Mouse (Mus musculus) cerebellum, postnatal 14 days (tissue): ENCODE results near the gene Notch1.
A peak's percentile ranks its signal among the peaks of the same experiment; 100 is the strongest.

ENCODE experiments used
- DNase-seq, 2 experiments: peaks; one replicate each; pipeline ENCODE4 v3.0.0; 2021; ENCODE audit warnings: mixed read lengths in 2 of 2

The Notch1 gene

GRCm38 (mm10) chr2:26475505-26476430, 40.7 kb downstream of the Notch1 start:
- DNase-seq, result no peak

GRCm38 (mm10) chr2:26474789-26475504, 41.5 kb downstream of the Notch1 start:
- no peak for DNase-seq

DNA sequence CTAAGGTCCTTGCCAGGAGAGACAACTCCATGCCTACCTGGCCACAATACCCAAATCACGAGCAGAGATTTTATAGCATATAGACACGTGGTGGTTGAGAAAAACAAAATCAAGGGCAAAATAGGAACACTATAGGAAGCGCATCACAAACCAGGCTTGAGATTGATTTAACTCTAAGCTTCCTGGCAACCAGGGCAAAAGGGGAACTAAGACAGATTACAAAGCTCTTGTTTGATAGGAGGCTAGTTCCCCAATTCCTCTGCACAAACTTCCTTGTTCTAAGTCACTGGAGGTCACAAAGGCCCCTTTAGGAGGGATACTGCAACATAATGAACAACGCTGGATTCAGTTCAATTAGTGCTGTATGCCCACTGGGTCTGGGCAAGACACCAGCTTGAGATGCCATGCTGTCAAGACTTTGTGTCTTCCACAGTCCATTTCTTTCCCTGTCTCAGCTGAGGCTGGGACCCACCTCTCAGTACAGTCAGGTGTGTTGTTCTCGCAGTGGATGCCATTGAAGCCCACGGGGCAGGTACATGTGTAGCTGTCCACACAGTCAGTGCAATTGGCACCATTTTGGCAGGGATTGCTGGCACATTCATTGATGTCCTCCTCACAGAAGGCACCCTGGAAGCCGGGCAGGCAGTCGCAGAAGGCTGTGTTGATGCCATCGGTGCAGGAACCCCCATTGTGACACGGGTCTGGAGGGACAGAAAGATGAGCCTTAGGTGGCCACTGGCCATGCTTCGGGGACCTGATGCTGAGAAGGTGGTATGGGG, 44.0 kb downstream of the Notch1 start:
- peak; percentile 72 for DNase-seq

DNA sequence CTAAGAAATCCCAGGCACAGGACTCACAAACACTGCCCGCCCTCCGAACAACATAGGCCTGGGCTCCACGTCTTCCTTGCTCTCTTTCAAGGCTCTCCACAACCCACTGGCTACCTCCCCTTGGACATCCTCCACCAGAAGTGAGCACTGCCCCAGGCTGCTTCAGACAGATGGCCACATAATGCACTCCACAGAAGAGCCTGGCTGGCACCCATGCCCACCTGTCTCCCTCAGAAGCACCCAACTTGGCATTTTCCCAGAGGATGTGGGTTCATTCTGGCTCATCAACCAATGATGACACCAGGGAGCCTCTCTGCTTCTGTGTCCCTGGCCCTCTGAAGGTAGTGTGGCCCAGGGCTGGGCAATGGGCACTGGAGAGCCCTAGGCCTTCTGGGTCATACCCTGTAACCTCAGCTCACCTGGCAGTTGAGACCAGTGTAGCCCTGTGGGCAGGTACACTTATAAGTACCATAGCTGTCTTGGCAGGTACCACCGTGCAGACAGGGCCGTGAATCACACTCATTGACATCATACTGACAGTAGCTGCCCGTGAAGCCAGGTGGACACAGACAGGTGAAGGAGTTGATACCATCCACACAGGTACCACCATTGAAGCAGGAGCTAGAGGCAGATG, 44.7 kb downstream of the Notch1 start:
- peak in 1 of 2 experiments; percentile 44 for DNase-seq

DNA sequence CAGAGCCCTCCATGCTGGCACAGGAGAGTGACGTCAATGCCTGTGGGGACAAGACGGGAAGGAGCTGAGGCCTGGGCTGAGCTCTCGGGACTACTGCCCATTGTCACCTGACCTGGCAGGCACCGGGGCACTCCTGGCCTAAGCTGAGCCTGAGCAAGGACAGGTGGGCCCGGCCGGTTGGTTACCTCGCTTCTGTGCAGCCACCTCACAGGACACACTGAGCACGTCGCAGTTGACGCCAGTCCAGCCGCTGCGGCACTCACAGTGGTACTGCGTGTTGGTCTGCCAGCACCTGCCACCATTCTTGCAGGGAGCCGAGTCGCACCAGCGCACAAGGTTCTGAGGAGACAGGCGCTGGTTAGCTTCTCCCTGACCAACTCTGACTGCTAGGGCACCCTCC, 45.5 kb downstream of the Notch1 start:
- peak; percentile 50 to 57 for DNase-seq

DNA sequence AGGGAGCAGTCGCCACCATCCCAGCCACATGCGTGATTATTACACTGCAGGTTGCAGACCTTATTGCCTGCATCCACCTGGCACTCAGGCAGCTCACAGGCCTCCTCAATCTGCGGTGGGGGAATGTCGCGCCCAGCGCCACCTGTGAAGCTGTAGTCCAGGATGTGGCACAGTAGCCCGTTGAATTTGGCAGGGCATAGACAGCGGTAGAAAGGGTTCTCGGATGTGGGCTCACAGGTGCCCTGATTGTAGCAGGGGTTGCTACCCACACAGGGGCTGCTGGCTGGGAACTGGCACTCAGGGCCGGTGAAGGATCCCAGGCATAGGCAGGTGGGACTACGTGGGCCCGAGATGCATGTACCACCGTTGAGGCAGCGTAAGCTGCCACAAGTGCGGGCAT, 48.1 kb downstream of the Notch1 start:
- no peak for DNase-seq

DNA sequence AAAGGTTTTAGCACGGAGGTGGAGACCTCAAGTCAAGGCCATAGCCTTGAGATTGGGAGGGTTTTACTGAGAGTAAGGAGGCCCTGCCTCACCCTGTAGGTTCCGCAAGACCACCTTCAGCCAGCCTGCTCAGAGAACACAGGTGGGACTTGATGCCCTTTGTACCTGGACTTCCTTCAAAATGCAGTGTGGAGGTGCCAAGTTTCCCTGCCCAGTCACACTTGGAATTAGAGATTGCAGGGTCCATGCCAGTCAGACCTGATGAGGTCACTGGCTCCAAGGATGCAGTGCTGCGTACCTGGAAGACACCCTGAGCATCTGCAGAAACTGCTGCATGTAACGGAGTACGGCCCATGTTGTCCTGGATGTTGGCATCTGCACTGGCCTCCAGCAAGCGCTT, 53.1 kb downstream of the Notch1 start:
- DNase-seq, result no peak

DNA sequence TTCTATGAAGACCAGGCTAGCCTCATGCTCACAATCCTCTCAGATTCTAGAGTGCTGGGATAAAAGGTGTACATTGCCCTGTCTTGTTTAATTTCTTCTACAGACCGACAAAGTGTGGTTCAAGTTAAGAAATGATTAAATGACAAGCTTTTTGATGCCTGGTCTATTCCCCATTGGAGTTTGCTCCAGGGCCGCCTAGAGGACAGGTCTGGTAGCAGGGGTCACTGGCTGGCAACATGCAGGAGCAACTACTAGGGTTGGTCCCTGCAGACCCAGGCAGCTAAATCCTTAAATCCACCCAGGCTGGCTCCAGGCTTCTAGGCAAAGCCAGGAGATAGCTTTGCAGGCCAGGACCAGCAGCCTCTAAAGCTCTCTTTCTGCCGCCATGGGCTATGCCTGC, 53.5 kb downstream of the Notch1 start:
- no peak for DNase-seq

GRCm38 (mm10) chr2:26461667-26462066, 54.8 kb downstream of the Notch1 start:
- no peak for DNase-seq

- no peak for DNase-seq
Measured at GRCm38 (mm10) chr2:26460837-26461236, 55.6 kb downstream of the Notch1 start.

- peak; percentile 54 to 62 for DNase-seq
Measured at GRCm38 (mm10) chr2:26460097-26460646, 56.3 kb downstream of the Notch1 start.

DNA sequence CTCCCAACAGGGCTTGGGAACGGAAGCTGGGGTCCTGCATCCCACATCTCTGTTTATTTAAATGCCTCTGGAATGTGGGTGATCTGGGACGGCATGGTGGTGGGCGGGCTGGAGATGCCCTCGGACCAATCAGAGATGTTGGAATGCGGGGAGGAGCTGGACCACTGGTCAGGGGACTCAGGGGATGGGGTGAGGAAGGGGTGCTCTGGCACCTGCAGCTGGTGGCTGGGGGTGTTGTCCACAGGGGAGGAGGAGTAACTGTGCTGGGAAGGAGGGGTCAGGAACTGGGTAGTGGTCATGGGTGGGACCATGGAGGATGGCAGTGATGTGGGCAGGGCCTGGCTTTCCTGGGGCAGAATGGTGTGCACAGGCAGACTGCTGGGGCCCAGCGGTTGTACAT, 57.0 kb downstream of the Notch1 start:
- no peak for DNase-seq

- no peak for DNase-seq
Measured at GRCm38 (mm10) chr2:26458402-26459124, 57.9 kb downstream of the Notch1 start.

DNA sequence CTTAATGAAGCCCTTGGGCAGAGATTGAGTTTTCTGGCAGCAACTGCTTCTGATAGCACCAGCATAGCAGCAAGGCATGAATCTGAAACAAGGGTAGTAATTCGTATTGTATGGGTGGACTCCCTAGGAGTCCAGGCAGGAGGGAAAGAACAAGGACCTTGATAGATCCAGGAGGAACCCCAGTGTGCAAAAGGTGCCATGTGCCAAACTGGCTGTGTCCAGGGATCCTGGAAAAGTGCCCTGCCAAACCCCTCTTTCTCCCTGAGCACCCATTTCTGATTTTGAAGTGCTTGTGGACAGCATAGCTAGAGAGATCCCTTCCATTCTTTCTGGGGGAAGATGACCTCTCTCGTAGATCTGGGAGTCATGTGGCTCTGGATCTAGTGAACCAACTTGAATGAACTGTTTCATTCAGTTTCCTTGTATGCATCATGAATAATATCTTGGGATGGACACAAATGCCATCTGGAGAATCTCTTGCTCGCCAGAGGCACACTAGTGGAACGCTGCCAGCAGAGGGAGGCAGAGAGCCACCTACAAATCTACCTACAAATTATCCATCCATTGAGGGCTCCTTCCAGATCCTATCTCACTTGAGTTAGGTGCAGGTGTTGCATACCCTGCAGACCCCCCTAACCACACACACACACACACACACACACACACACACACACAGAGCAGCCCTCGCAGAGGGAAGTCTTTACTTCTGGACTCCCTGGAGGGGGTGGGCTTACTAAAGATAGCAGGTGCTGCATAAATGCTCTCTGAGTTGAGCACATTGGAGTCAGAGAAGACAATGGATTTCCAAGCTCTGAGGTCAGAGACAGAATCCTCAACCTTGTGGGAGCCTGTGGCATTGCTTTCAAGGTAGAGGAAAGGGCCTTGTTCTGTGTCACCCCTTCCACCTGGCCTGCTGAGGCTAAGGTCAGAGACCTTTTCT, 67.1 kb downstream of the Notch1 start:
- peak; percentile 94 to 97 for DNase-seq

GRCm38 (mm10) chr2:26447451-26447850, 69.0 kb downstream of the Notch1 start:
- DNase-seq, result no peak

DNA sequence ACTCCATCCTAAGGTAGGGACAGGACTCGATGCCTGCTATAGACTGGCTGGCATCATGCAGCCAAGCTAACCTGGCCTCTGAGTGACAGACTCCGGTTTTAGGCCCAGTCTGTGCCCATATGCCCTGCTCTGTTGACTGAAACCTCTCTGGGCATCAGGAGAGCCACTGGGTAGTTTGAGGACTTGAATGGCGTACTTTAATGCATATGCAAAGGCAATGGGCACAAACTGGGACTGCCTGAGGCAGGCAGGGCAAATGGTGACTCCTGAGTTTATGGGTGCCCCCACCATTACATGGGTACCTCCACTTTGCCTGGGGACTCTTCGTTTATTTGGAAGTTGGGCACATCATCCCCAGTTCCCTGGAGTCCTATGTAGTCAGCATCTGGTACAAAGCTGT, 69.8 kb downstream of the Notch1 start:
- no peak for DNase-seq

DNA sequence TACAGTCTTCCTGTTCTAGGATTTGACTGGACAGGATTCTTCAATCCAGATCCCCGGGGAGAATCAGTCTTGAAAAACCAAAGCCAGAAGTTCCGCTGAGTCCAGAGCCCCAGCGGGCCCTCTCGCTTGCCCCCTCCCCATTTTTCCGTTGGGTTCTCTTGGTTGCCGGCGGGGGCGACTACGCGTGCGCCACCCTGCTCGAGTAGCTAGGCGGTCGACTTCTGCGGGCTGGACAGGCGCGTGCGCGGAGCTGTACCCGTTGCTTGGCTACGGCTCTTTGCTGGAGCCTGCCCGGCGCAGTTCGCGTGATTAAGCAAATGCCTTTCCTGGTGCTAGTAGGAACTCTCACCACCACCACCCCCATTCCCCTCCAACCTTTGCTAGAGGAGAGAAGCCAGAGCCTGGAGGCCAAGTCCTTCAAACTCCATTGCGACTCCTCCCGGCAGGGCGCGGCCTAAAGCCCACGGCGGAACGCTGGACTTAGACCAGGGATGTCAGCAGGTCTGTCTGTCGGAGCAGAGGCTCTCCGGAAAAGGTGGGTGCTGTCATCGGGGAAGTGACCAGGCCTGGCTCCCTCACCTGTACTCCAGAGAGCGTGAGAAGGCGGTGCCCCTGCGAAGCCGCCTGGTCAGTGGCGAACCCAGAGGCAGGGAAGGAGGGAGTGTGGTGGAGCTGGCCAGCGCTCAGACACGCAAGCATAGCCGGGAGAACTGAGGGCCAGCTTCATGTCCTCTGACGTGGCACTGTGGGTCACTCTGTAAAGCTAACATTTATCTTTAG, 70.6 kb downstream of the Notch1 start:
- peak; percentile 93 to 95 for DNase-seq

- peak; percentile 100 for DNase-seq
Measured at GRCm38 (mm10) chr2:26444946-26445665, 71.4 kb downstream of the Notch1 start, which contains the start of gene Sec16a. Gene Sec16a, minus strand, starts transcription at chr2:26445216.

- DNase-seq, result no peak
Measured at GRCm38 (mm10) chr2:26444368-26444767, 72.1 kb downstream of the Notch1 start.
